17 mouse cellular contexts compared by ENCODE assay signal in genomic region chr3:52957861-52958260, GRCm38 (mm10).
"Had no signal": no experiment of that assay in that cellular context is flagged by ENCODE, and none has a peak within 500 bp of the region (broad histone marks: within the 10 kb centered on the region; RNA-seq: fewer than 3 reads in every experiment).

No protein-coding gene starts in this region.

- ATAC-seq: lung, postnatal 0 days; midbrain, embryonic 13.5 days; midbrain, embryonic 15.5 days had no signal

- H3K4me2 ChIP-seq: lung, embryonic 15.5 days; midbrain, embryonic 11.5 days; midbrain, embryonic 13.5 days; midbrain, embryonic 15.5 days; neural tube, embryonic 12.5 days; stomach, embryonic 15.5 days had no signal

- H3K4me1 ChIP-seq: neural tube, embryonic 12.5 days had no signal

- H3K9ac ChIP-seq: lung, embryonic 15.5 days; midbrain, embryonic 13.5 days; midbrain, embryonic 15.5 days; neural tube, embryonic 12.5 days; stomach, embryonic 15.5 days had no signal

- H3K27ac ChIP-seq: lung, embryonic 15.5 days; macrophage; midbrain, embryonic 13.5 days; midbrain, embryonic 15.5 days; neural tube, embryonic 12.5 days; stomach, embryonic 15.5 days; stomach, postnatal 0 days had no signal

- H3K27me3 ChIP-seq: lung, embryonic 15.5 days; megakaryocyte, embryonic 14.5 days; neural tube, embryonic 12.5 days; stomach, embryonic 15.5 days had no signal

- H3K36me3 ChIP-seq: lung, embryonic 15.5 days; midbrain, embryonic 13.5 days; midbrain, embryonic 15.5 days; neural tube, embryonic 12.5 days; stomach, embryonic 15.5 days had no signal

- H3K9me3 ChIP-seq: lung, embryonic 15.5 days; midbrain, embryonic 13.5 days; midbrain, embryonic 15.5 days; neural tube, embryonic 12.5 days; stomach, embryonic 15.5 days had no signal

- DNase-seq: lung, adult 2 months; lung, postnatal 14 days; lung, postnatal 36 days; right cerebral cortex, postnatal 14 days; thymus, adult 2 months; thymus, postnatal 25 days; thymus, postnatal 4 days had no signal

- H3K4me3 ChIP-seq: lung, embryonic 15.5 days; megakaryocyte, embryonic 14.5 days; midbrain, embryonic 13.5 days; midbrain, embryonic 15.5 days; neural tube, embryonic 12.5 days; stomach, embryonic 15.5 days had no signal
